Mouse (Mus musculus): ENCODE measurements around the gene Bcat1. TPM values are rescaled to one million over a fixed set of nuclear protein-coding genes. Genes with fewer than 3 reads are reported as not detected.

Gene Bcat1
- total and polyA plus RNA-seq, 3 experiments = 0.37 to 1.0 (median 0.86) TPM

DNA sequence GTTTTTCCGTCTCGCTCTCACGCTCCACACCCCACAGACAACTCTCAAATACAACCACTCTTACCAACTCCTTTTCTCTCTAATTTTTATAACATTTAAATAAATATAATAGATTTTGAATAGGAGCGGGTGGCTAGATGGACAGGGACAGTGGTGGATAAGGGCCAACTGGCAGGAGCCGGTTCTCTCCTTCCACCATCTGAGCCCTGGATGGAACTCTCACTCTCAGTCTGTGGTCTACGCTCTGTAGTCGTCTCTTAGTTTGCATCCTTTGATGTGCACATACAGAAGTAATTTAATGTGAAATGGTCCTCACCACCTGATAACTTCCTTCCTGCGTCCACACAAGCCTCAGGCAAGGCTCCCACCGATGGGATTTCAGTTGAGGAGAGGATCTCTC, 302 bp upstream of the Bcat1 start:
- Histone ChIP-seq H3K36me3 (ENCODE audit: control insufficient read depth, insufficient read depth, low read length) (no peaks in the 10 kb centered on the region), H3K4me3 (no peak overlapping the region), H3K9ac (ENCODE audit: low read depth, low read length) (no peak overlapping the region), H3K79me2 (replicated peaks; ENCODE audit: control insufficient read depth, insufficient read depth, low read length) (no peaks in the 10 kb centered on the region), H3K4me1 (ENCODE audit: control insufficient read depth, insufficient read depth, low read length) (peaks cover 4% of the 10 kb centered on the region), H3K27me3 (ENCODE audit: control insufficient read depth, insufficient read depth, low read length) (peaks cover 5% of the 10 kb centered on the region; the same call in 1 of the 2 replicates), H3K27ac (no peak overlapping the region)
- intact Hi-C loops (cut with DNase I) = no loop called here
- 36% methylated on average over 9 of the region's 9 CpGs for WGBS
- no peak for DNase-seq
- TF ChIP-seq EP300 (IDR thresholded peaks at IDR 0.05; ENCODE audit: insufficient read depth, low read depth, low read length) = no peak
- TF ChIP-seq POLR2A (IDR thresholded peaks at IDR 0.05; ENCODE audit: insufficient read depth, low read depth, low read length) = no peak
- TF ChIP-seq CTCF (IDR thresholded peaks at IDR 0.05) = no peak

DNA sequence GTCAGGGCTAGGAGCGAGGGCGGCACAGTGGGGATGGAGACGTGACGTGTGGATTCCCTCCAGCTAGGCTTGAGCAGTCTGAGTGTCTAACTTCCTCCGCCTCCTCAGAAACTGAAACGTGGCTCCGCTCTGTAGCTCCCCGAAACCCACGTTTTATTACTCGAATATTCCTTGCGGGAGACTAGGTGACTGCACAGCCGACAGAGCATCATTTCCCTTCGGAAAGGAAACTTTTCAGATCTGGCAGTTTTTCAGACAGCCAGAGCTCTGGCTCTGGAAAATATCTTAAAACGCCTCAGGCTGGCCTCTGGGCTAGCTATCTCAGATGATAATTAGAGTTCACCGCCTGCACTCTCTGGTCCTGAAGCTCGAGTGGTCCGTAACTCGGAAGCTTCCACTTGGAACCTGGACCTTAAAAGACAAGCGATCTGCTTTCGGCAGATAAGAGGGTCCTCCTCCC, 866 bp downstream of the Bcat1 start:
- Histone ChIP-seq H3K79me2 (replicated peaks; ENCODE audit: control insufficient read depth, insufficient read depth, low read length) (no peaks in the 10 kb centered on the region), H3K4me1 (ENCODE audit: control insufficient read depth, insufficient read depth, low read length) (peaks cover 4% of the 10 kb centered on the region), H3K9ac (ENCODE audit: low read depth, low read length) (no peak overlapping the region), H3K27ac (no peak overlapping the region), H3K36me3 (ENCODE audit: control insufficient read depth, insufficient read depth, low read length) (no peaks in the 10 kb centered on the region), H3K27me3 (ENCODE audit: control insufficient read depth, insufficient read depth, low read length) (peaks cover 5% of the 10 kb centered on the region; the same call in 1 of the 2 replicates), H3K4me3 (peak overlapping the region; percentile 28)
- WGBS = 2% methylated on average over 20 of the region's 20 CpGs
- TF ChIP-seq POLR2A (IDR thresholded peaks at IDR 0.05; ENCODE audit: insufficient read depth, low read depth, low read length) (no peak), EP300 (IDR thresholded peaks at IDR 0.05; ENCODE audit: insufficient read depth, low read depth, low read length) (no peak), CTCF (IDR thresholded peaks at IDR 0.05) (no peak)
- peak in 1 of 2 experiments; percentile 19 for DNase-seq
- intact Hi-C loops (cut with DNase I) = no loop called here

DNA sequence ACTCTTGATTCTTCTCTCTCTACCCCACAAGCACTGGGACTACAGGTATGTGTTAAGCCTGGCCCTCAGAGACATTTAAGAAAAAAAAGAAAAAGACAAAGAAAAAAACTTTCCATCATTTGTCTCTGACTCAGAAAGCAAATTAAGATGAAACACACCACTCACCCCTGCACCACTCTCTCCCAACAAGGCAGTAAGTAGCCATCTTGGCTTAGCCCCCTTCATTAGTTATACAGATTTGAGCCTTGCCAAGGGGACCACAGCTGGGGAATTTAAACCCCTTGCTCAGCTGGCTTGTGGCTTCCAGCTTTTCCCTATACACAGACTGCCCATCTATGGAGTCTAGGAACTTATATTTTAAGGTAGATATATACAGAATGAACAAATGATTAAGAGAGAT, 1.5 kb downstream of the Bcat1 start:
- H3K27me3 ChIP-seq (ENCODE audit: control insufficient read depth, insufficient read depth, low read length) = peaks cover 5% of the 10 kb centered on the region; the same call in 1 of the 2 replicates
- no peaks in the 10 kb centered on the region for H3K36me3 ChIP-seq (ENCODE audit: control insufficient read depth, insufficient read depth, low read length)
- no peak for DNase-seq
- H3K27ac ChIP-seq = no peak overlapping the region
- intact Hi-C loops (cut with DNase I) = no loop called here
- H3K4me1 ChIP-seq (ENCODE audit: control insufficient read depth, insufficient read depth, low read length) = peaks cover 4% of the 10 kb centered on the region
- H3K79me2 ChIP-seq (replicated peaks; ENCODE audit: control insufficient read depth, insufficient read depth, low read length) = no peaks in the 10 kb centered on the region
- H3K9ac ChIP-seq (ENCODE audit: low read depth, low read length) = no peak overlapping the region
- no peak overlapping the region for H3K4me3 ChIP-seq
- TF ChIP-seq CTCF (IDR thresholded peaks at IDR 0.05) = no peak
- no peak for TF ChIP-seq EP300 (IDR thresholded peaks at IDR 0.05; ENCODE audit: insufficient read depth, low read depth, low read length)
- no peak for TF ChIP-seq POLR2A (IDR thresholded peaks at IDR 0.05; ENCODE audit: insufficient read depth, low read depth, low read length)

DNA sequence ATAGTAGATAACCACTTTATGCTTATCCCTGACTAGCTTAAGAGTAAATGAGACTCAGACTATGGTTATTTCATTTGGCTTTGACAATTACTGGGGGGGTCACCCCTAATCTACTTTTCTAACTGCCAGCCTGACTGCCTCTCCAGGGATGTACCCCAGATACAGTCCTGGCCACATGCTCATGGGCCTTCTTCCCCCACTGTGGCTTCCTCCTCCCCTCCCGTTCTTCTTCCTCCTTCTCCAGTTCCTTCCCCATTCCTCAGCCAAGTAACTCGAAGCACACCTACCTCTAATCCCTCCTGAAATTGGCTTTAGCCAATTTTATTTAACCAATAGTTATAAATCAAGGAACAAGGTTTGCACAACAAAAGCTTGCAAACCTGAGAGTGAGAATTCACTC, 6.1 kb downstream of the Bcat1 start:
- Histone ChIP-seq H3K79me2 (replicated peaks; ENCODE audit: control insufficient read depth, insufficient read depth, low read length) (no peaks in the 10 kb centered on the region), H3K27ac (no peak overlapping the region), H3K36me3 (ENCODE audit: control insufficient read depth, insufficient read depth, low read length) (no peaks in the 10 kb centered on the region), H3K4me1 (ENCODE audit: control insufficient read depth, insufficient read depth, low read length) (no peaks in the 10 kb centered on the region), H3K27me3 (ENCODE audit: control insufficient read depth, insufficient read depth, low read length) (no peaks in the 10 kb centered on the region), H3K9ac (ENCODE audit: low read depth, low read length) (no peak overlapping the region), H3K4me3 (no peak overlapping the region)
- whole genome bisulfite sequencing = 73% methylated on average over 2 of the region's 2 CpGs
- TF ChIP-seq CTCF (IDR thresholded peaks at IDR 0.05) (no peak), EP300 (IDR thresholded peaks at IDR 0.05; ENCODE audit: insufficient read depth, low read depth, low read length) (no peak), POLR2A (IDR thresholded peaks at IDR 0.05; ENCODE audit: insufficient read depth, low read depth, low read length) (no peak)
- no peak for DNase-seq
- intact Hi-C loops (cut with DNase I) = no loop called here

DNA sequence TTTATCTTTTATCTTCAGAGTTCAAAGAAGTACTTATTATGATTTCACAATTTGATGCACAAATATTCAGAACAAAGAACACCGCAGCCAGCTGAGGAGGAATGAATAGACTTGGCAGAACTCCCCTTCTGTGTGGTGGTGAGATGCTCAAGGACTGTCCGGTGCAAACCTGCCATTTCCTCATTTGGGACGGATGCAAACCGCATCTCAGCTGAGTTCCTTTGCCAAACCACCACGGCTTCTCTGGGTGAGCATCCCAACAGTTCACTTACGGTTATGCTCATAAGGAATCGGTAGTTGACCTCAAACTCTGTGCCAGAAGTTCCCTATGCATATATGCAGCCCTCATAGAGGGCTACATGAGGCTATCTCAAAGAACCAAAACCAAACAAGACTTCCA, 6.6 kb downstream of the Bcat1 start:
- Histone ChIP-seq H3K27ac (no peak overlapping the region), H3K36me3 (ENCODE audit: control insufficient read depth, insufficient read depth, low read length) (no peaks in the 10 kb centered on the region), H3K79me2 (replicated peaks; ENCODE audit: control insufficient read depth, insufficient read depth, low read length) (no peaks in the 10 kb centered on the region), H3K4me1 (ENCODE audit: control insufficient read depth, insufficient read depth, low read length) (no peaks in the 10 kb centered on the region), H3K27me3 (ENCODE audit: control insufficient read depth, insufficient read depth, low read length) (no peaks in the 10 kb centered on the region), H3K4me3 (no peak overlapping the region), H3K9ac (ENCODE audit: low read depth, low read length) (no peak overlapping the region)
- intact Hi-C loops (cut with DNase I) = no loop called here
- 91% methylated on average over 7 of the region's 7 CpGs for WGBS
- TF ChIP-seq CTCF (IDR thresholded peaks at IDR 0.05) (no peak), EP300 (IDR thresholded peaks at IDR 0.05; ENCODE audit: insufficient read depth, low read depth, low read length) (no peak)
- DNase-seq = no peak

DNA sequence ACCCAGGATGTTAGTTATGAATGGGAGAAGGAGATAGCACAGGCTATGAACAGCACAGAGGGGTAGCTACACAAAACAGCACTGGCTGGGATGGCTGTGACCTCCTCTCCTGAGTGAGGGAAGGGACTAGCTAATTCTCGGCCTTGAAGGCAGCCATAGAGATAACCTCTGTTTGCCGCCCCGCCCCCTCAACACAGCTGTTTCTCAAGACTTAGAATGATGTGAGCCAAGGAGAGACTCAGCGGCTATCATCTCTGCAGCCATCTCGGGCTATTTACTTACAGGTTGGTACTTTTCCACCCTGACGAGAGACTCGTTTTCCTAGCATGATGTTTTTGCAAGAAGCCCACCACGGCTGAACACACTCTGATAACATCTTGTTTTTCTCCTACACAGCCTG, 8.3 kb downstream of the Bcat1 start:
- H3K79me2 ChIP-seq (replicated peaks; ENCODE audit: control insufficient read depth, insufficient read depth, low read length) = no peaks in the 10 kb centered on the region
- no peak for TF ChIP-seq POLR2A (IDR thresholded peaks at IDR 0.05; ENCODE audit: insufficient read depth, low read depth, low read length)
- TF ChIP-seq EP300 (IDR thresholded peaks at IDR 0.05; ENCODE audit: insufficient read depth, low read depth, low read length) = no peak
- TF ChIP-seq CTCF (IDR thresholded peaks at IDR 0.05) = no peak
- no peak overlapping the region for H3K27ac ChIP-seq
- WGBS = 66% methylated on average over 8 of the region's 8 CpGs
- H3K4me1 ChIP-seq (ENCODE audit: control insufficient read depth, insufficient read depth, low read length) = no peaks in the 10 kb centered on the region
- no peak for DNase-seq
- no peaks in the 10 kb centered on the region for H3K27me3 ChIP-seq (ENCODE audit: control insufficient read depth, insufficient read depth, low read length)
- H3K4me3 ChIP-seq = no peak overlapping the region
- H3K9ac ChIP-seq (ENCODE audit: low read depth, low read length) = no peak overlapping the region
- intact Hi-C loops (cut with DNase I) = no loop called here
- no peaks in the 10 kb centered on the region for H3K36me3 ChIP-seq (ENCODE audit: control insufficient read depth, insufficient read depth, low read length)
